Mouse (Mus musculus) heart, embryonic 12.5 days (tissue): ENCODE measurements around the gene Snu13. TPM values are rescaled to one million over a fixed set of nuclear protein-coding genes. Genes with fewer than 3 reads are reported as not detected.
A peak's percentile ranks its signal among the peaks of the same experiment; 100 is the strongest.

Experiments
- ATAC-seq: fragments of 200-750 bp; cut with Nextera tagmentation; 2 replicates; pipeline ENCODE4 v1.8.0; 2017; ENCODE audit warnings: moderate TSS enrichment, moderate library complexity; ENCODE audit not compliant: insufficient number of reproducible peaks, low FRiP score
- H3K27ac ChIP-seq: fragments of 300-500 bp; sonication (generic); 2 replicates; pipeline ENCODE4 v1.5.1; 2016; ENCODE audit warnings: mild to moderate bottlenecking, moderate library complexity; ENCODE audit not compliant: poor library complexity, severe bottlenecking
- H3K27me3 ChIP-seq: fragments of 300-500 bp; sonication (generic); replicated peaks from 2 replicates; pipeline ENCODE4 v1.6.1; 2016; ENCODE audit warnings: mild to moderate bottlenecking, moderate library complexity
- H3K36me3 ChIP-seq: fragments of 300-500 bp; sonication (generic); 2 replicates; pipeline ENCODE4 v1.6.1; 2016; ENCODE audit warnings: mild to moderate bottlenecking, moderate library complexity
- H3K4me1 ChIP-seq: fragments of 300-500 bp; sonication (generic); replicated peaks from 2 replicates; pipeline ENCODE4 v1.6.1; 2016; ENCODE audit warnings: mild to moderate bottlenecking
- H3K4me2 ChIP-seq: fragments of 300-500 bp; sonication (generic); 2 replicates; pipeline ENCODE4 v1.6.1; 2016; ENCODE audit warnings: mild to moderate bottlenecking, moderate library complexity
- H3K4me3 ChIP-seq: fragments of 300-500 bp; sonication (generic); 2 replicates; pipeline ENCODE4 v1.5.1; 2016; ENCODE audit warnings: mild to moderate bottlenecking
- H3K9ac ChIP-seq: fragments of 300-500 bp; sonication (generic); 2 replicates; pipeline ENCODE4 v1.6.1; 2016; ENCODE audit warnings: mild to moderate bottlenecking, moderate library complexity
- H3K9me3 ChIP-seq: fragments of 300-500 bp; sonication (generic); replicated peaks from 2 replicates; pipeline ENCODE4 v1.6.1; 2016; ENCODE audit warnings: mild to moderate bottlenecking, moderate library complexity
- WGBS: fragments of 180-500 bp; shearing (Covaris S2); methylation state at CpG from one replicate; pipeline ENCODE4 v1.1.7; 2016; 5-methylcytosine and 5-hydroxymethylcytosine counted together
- polyA plus RNA-seq: library from polyadenylated mRNA; unstranded; fragments of >200 nt; fragmentation: Nextera tagmentation; extraction: Ambion mirVana; gene quantifications from 2 replicates; pipeline ENCODE4 v1.2.1, GENCODE M21; 2016

Snu13 gene
- polyA plus RNA-seq, 1 experiment from 2014 or later, result 150 TPM

DNA sequence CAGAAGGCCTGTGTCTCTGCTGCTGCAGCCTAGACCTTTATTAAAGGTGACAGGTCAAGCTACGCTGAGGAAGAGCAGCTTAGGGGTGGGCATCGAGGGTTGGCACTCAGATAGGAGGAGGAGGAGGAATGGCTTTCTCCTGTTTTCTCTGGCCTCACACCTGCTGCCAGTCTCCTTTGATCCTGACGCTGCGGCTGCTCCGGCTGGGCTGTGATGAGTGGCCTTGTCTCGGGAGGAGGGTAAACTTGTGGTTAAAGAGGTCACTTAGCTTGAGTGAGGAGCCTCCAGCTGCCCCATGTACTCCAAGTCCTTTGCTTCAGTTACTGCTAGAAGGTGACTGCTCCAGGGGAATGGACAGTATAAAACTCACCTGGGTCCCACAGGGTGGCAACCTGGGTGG, 53.4 kb downstream of the Snu13 start:
- Histone ChIP-seq H3K4me1 (peaks cover 12% of the 10 kb centered on the region), H3K9ac (no peak overlapping the region), H3K9me3 (no peaks in the 10 kb centered on the region), H3K4me2 (no peak overlapping the region), H3K4me3 (no peak overlapping the region), H3K27ac (no peak overlapping the region), H3K27me3 (no peaks in the 10 kb centered on the region), H3K36me3 (peaks cover 46% of the 10 kb centered on the region)
- 73% methylated on average over 6 of the region's 6 CpGs for WGBS
- ATAC-seq, result no peak

DNA sequence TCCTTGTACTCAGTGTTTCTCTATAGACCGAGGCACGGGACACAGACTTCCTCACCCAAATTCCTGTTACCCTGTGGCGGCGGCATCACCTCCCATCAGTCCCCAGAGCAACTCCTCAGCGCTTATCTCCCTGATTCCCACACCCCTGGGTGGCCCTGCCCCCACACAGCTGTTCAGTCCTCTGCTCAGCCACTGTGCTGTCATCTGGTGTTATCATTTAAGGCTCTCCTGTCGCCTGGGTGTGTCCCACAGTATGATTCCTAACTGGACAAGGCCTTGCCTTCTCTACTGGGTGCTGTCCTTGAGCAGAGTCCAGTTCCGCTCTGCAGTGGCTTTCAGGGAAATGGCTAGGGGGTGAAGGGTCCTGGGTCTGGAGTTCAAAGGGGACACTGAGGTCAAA, 56.8 kb downstream of the Snu13 start:
- H3K4me2 ChIP-seq, result 0 out of 2 replicates have a peak overlapping the region, but pooled peaks have one; percentile 9
- peaks cover 17% of the 10 kb centered on the region for H3K36me3 ChIP-seq
- no peaks in the 10 kb centered on the region for H3K9me3 ChIP-seq
- no peak overlapping the region for H3K4me3 ChIP-seq
- ATAC-seq, result peak; percentile 79
- no peak overlapping the region for H3K27ac ChIP-seq
- no peaks in the 10 kb centered on the region for H3K27me3 ChIP-seq
- H3K9ac ChIP-seq, result 0 out of 2 replicates have a peak overlapping the region, but pooled peaks have one; percentile 18
- WGBS, result 25% methylated on average over 7 of the region's 7 CpGs
- H3K4me1 ChIP-seq, result peaks cover 12% of the 10 kb centered on the region

Other genes starting within 250 kb of the Snu13 start
- gene Tef, start 245.2 kb downstream of the Snu13 start, polyA plus RNA-seq, result 26.0 and 27.8 TPM in 2 replicates
- gene Tob2, start 188.8 kb downstream of the Snu13 start, polyA plus RNA-seq, result 14.6 and 14.7 TPM in 2 replicates
- 88.9 and 89.3 TPM in 2 replicates for gene Phf5a, start 175.7 kb downstream of the Snu13 start, polyA plus RNA-seq
- 497 and 519 TPM in 2 replicates for gene Aco2, start 175.3 kb downstream of the Snu13 start, polyA plus RNA-seq
- 106 and 121 TPM in 2 replicates for gene Polr3h, start 121.4 kb downstream of the Snu13 start, polyA plus RNA-seq
- gene Csdc2, start 110.8 kb downstream of the Snu13 start, polyA plus RNA-seq, result 6.2 and 6.3 TPM in 2 replicates
- 17.7 and 19.6 TPM in 2 replicates for gene Pmm1, start 86.7 kb downstream of the Snu13 start, polyA plus RNA-seq
- not detected in 2 replicates for gene 1700029P11Rik, start 67.1 kb downstream of the Snu13 start, polyA plus RNA-seq
- gene Xrcc6, start 59.8 kb downstream of the Snu13 start, polyA plus RNA-seq, result 68.7 and 80.2 TPM in 2 replicates
- 22.8 and 24.6 TPM in 2 replicates for gene Desi1, start 13.7 kb downstream of the Snu13 start, polyA plus RNA-seq
- gene 4930407I10Rik, start 11.6 kb upstream of the Snu13 start, polyA plus RNA-seq, result not detected in 2 replicates
- gene Mei1, start 22.4 kb upstream of the Snu13 start, polyA plus RNA-seq, result not detected in 2 replicates
- 8.7 and 11.1 TPM in 2 replicates for gene Ccdc134, start 80.3 kb upstream of the Snu13 start, polyA plus RNA-seq
- gene Srebf2, start 99.6 kb upstream of the Snu13 start, polyA plus RNA-seq, result 110 and 118 TPM in 2 replicates
- 0.19 and 0.35 TPM in 2 replicates for gene Shisa8, start 165.2 kb upstream of the Snu13 start, polyA plus RNA-seq
- 0.09 TPM in 1 of 2 replicates, not detected in the other for gene Tnfrsf13c, start 176.8 kb upstream of the Snu13 start, polyA plus RNA-seq
- 57.9 and 67.0 TPM in 2 replicates for gene Cenpm, start 197.2 kb upstream of the Snu13 start, polyA plus RNA-seq
- not detected in 2 replicates for gene 1500009C09Rik, start 204.8 kb upstream of the Snu13 start, polyA plus RNA-seq
- 3.8 and 4.9 TPM in 2 replicates for gene Sept3, start 227.3 kb upstream of the Snu13 start, polyA plus RNA-seq